Mouse (Mus musculus) small intestine, adult 2 months (tissue): ENCODE data around the gene Megf6.

Source experiments
- CTCF ChIP-seq: fragments of 200-500 bp; IDR thresholded peaks from 2 replicates; pipeline ENCODE4 v1.5.1; 2012; ENCODE audit warnings: low read depth, mild to moderate bottlenecking, control low read depth, inconsistent platforms, low read length, moderate library complexity, mixed read lengths; ENCODE audit not compliant: insufficient replicate concordance, insufficient read length; ENCODE audit errors: extremely low read depth
- POLR2A ChIP-seq: fragments of 200-500 bp; IDR thresholded peaks from 2 replicates; pipeline ENCODE4 v1.6.1; 2012; ENCODE audit warnings: low read depth, mild to moderate bottlenecking, control low read depth, inconsistent platforms, low read length, moderate library complexity

DNA sequence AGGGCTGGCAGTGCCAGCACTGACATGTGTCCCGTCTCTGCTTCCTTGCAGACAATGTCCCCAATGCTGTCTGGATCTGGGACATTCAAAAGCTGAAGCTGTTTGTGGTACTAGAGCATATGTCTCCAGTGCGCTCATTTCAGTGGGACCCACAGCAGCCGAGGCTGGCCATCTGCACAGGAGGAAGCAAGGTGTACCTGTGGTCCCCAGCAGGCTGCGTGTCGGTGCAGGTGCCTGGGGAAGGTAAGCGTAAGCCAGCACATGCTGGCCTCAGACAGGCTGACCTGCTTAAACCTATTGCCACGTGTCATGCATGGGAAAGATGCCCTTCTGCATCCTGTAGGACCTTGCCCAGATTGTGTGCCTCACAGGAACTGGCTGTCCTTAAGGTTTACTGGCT lies 14.5 kb upstream of the Megf6 start:
- TF ChIP-seq CTCF (no peak), POLR2A (no peak)
